Mouse (Mus musculus): ENCODE results near the gene Sympk. TPM values are rescaled to one million over a fixed set of nuclear protein-coding genes. Genes with fewer than 3 reads are reported as not detected.

Gene Sympk
- polyA plus RNA-seq, 1 experiment from 2014 or later, result 36.0 TPM

- Histone ChIP-seq H3K9me3 (ENCODE audit: control insufficient read depth, low read length) (no peaks in the 10 kb centered on the region), H3K4me2 (ENCODE audit: low read depth, severe bottlenecking) (peak overlapping the region; percentile 61), H3K27ac (replicated peaks; ENCODE audit: low read depth, low read length) (no peak overlapping the region; the same call in 1 of the 2 replicates), H3K27me3 (ENCODE audit: control insufficient read depth, insufficient read depth, low read length) (no peaks in the 10 kb centered on the region), H3K36me3 (ENCODE audit: control insufficient read depth, insufficient read depth, low read length) (peaks cover 15% of the 10 kb centered on the region), H3K4me1 (ENCODE audit: control insufficient read depth, insufficient read depth, low read length) (peaks cover 23% of the 10 kb centered on the region), H3K9ac (ENCODE audit: low read length) (peak overlapping the region; percentile 55), H3K4me3 (ENCODE audit: low read depth, low read length) (peak overlapping the region; percentile 30)
- ATAC-seq (ENCODE audit: insufficient number of reproducible peaks, low FRiP score, low TSS enrichment, low read depth) (peak; percentile 37; the same call in 1 of the 2 replicates), DNase-seq (ENCODE audit: low spot score) (peak; percentile 82)
- 3% methylated on average over 17 of the region's 17 CpGs for WGBS
Measured at GRCm38 (mm10) chr7:19002848-19003498, 21.2 kb upstream of the Sympk start.

GRCm38 (mm10) chr7:19003902-19004630 is 20.1 kb upstream of the Sympk start, which contains the start of gene Irf2bp1:
Gene Irf2bp1 (plus strand): TSS chr7:19004044.
- under 1% methylated on average over 83 of the region's 90 CpGs for whole genome bisulfite sequencing
- peak within 1 kb of the TSS; percentile 94 for H3K4me2 ChIP-seq (ENCODE audit: low read depth, severe bottlenecking)
- no peaks in the 10 kb centered on the region for H3K9me3 ChIP-seq (ENCODE audit: control insufficient read depth, low read length)

GRCm38 (mm10) chr7:19004631-19005079 is 19.5 kb upstream of the Sympk start:
- 6% methylated on average over 32 of the region's 34 CpGs for WGBS
- H3K36me3 ChIP-seq (ENCODE audit: control insufficient read depth, insufficient read depth, low read length), result peaks cover 15% of the 10 kb centered on the region
- 0 out of 2 replicates have a peak overlapping the region, but pooled peaks have one; percentile 84 for H3K27ac ChIP-seq (replicated peaks; ENCODE audit: low read depth, low read length)
- ATAC-seq (ENCODE audit: insufficient number of reproducible peaks, low FRiP score, low TSS enrichment, low read depth), result no peak
- no peak for DNase-seq (ENCODE audit: low spot score)
- H3K4me3 ChIP-seq (ENCODE audit: low read depth, low read length), result peak overlapping the region; percentile 91
- no peaks in the 10 kb centered on the region for H3K27me3 ChIP-seq (ENCODE audit: control insufficient read depth, insufficient read depth, low read length)
- H3K4me1 ChIP-seq (ENCODE audit: control insufficient read depth, insufficient read depth, low read length), result peaks cover 23% of the 10 kb centered on the region
- H3K9ac ChIP-seq (ENCODE audit: low read length), result peak overlapping the region; percentile 91
- H3K9me3 ChIP-seq (ENCODE audit: control insufficient read depth, low read length), result no peaks in the 10 kb centered on the region
- H3K4me2 ChIP-seq (ENCODE audit: low read depth, severe bottlenecking), result peak overlapping the region; percentile 94

More at GRCm38 (mm10) chr7:19003902-19004630, 20.1 kb upstream of the Sympk start, which contains the start of gene Irf2bp1:
- peak within 1 kb of the TSS; percentile 84 for H3K27ac ChIP-seq (replicated peaks; ENCODE audit: low read depth, low read length)
- H3K36me3 ChIP-seq (ENCODE audit: control insufficient read depth, insufficient read depth, low read length), result peaks cover 15% of the 10 kb centered on the region
- peak within 1 kb of the TSS; percentile 91 for H3K9ac ChIP-seq (ENCODE audit: low read length)
- DNase-seq (ENCODE audit: low spot score), result peak; percentile 97
- peaks cover 23% of the 10 kb centered on the region for H3K4me1 ChIP-seq (ENCODE audit: control insufficient read depth, insufficient read depth, low read length)
- peak; percentile 45; the same call in 1 of the 2 replicates for ATAC-seq (ENCODE audit: insufficient number of reproducible peaks, low FRiP score, low TSS enrichment, low read depth)
- no peaks in the 10 kb centered on the region for H3K27me3 ChIP-seq (ENCODE audit: control insufficient read depth, insufficient read depth, low read length)
- peak within 1 kb of the TSS; percentile 91 for H3K4me3 ChIP-seq (ENCODE audit: low read depth, low read length)

GRCm38 (mm10) chr7:19005417-19006121 is 18.6 kb upstream of the Sympk start:
- peak overlapping the region; percentile 17; the same call in 1 of the 2 replicates for H3K4me3 ChIP-seq (ENCODE audit: low read depth, low read length)
- WGBS, result 88% methylated on average over 34 of the region's 34 CpGs
- peaks cover 15% of the 10 kb centered on the region for H3K36me3 ChIP-seq (ENCODE audit: control insufficient read depth, insufficient read depth, low read length)
- H3K27me3 ChIP-seq (ENCODE audit: control insufficient read depth, insufficient read depth, low read length), result no peaks in the 10 kb centered on the region
- DNase-seq (ENCODE audit: low spot score) (no peak), ATAC-seq (ENCODE audit: insufficient number of reproducible peaks, low FRiP score, low TSS enrichment, low read depth) (no peak)
- H3K27ac ChIP-seq (replicated peaks; ENCODE audit: low read depth, low read length), result no peak overlapping the region
- H3K9ac ChIP-seq (ENCODE audit: low read length), result no peak overlapping the region
- H3K9me3 ChIP-seq (ENCODE audit: control insufficient read depth, low read length), result no peaks in the 10 kb centered on the region
- H3K4me1 ChIP-seq (ENCODE audit: control insufficient read depth, insufficient read depth, low read length), result peaks cover 23% of the 10 kb centered on the region
- H3K4me2 ChIP-seq (ENCODE audit: low read depth, severe bottlenecking), result peak overlapping the region; percentile 94

GRCm38 (mm10) chr7:19006476-19006875 is 17.7 kb upstream of the Sympk start:
- peaks cover 23% of the 10 kb centered on the region for H3K4me1 ChIP-seq (ENCODE audit: control insufficient read depth, insufficient read depth, low read length)
- ATAC-seq (ENCODE audit: insufficient number of reproducible peaks, low FRiP score, low TSS enrichment, low read depth) (no peak), DNase-seq (ENCODE audit: low spot score) (peak; percentile 92)
- H3K4me3 ChIP-seq (ENCODE audit: low read depth, low read length), result no peak overlapping the region
- H3K9me3 ChIP-seq (ENCODE audit: control insufficient read depth, low read length), result no peaks in the 10 kb centered on the region
- H3K36me3 ChIP-seq (ENCODE audit: control insufficient read depth, insufficient read depth, low read length), result peaks cover 15% of the 10 kb centered on the region
- WGBS, result 6% methylated on average over 12 of the region's 12 CpGs
- H3K27ac ChIP-seq (replicated peaks; ENCODE audit: low read depth, low read length), result no peak overlapping the region
- H3K9ac ChIP-seq (ENCODE audit: low read length), result no peak overlapping the region
- no peaks in the 10 kb centered on the region for H3K27me3 ChIP-seq (ENCODE audit: control insufficient read depth, insufficient read depth, low read length)
- H3K4me2 ChIP-seq (ENCODE audit: low read depth, severe bottlenecking), result no peak overlapping the region; the same call in none of the 2 replicates

GRCm38 (mm10) chr7:19007026-19007977 is 16.9 kb upstream of the Sympk start:
- Histone ChIP-seq H3K4me3 (ENCODE audit: low read depth, low read length) (no peak overlapping the region), H3K9me3 (ENCODE audit: control insufficient read depth, low read length) (no peaks in the 10 kb centered on the region), H3K4me2 (ENCODE audit: low read depth, severe bottlenecking) (no peak overlapping the region), H3K27ac (replicated peaks; ENCODE audit: low read depth, low read length) (no peak overlapping the region), H3K9ac (ENCODE audit: low read length) (no peak overlapping the region), H3K27me3 (ENCODE audit: control insufficient read depth, insufficient read depth, low read length) (no peaks in the 10 kb centered on the region), H3K36me3 (ENCODE audit: control insufficient read depth, insufficient read depth, low read length) (peaks cover 15% of the 10 kb centered on the region), H3K4me1 (ENCODE audit: control insufficient read depth, insufficient read depth, low read length) (peaks cover 30% of the 10 kb centered on the region)
- ATAC-seq (ENCODE audit: insufficient number of reproducible peaks, low FRiP score, low TSS enrichment, low read depth) (no peak), DNase-seq (ENCODE audit: low spot score) (no peak)
- 73% methylated on average over 13 of the region's 13 CpGs for WGBS

- no peak overlapping the region for H3K4me3 ChIP-seq (ENCODE audit: low read depth, low read length)
- H3K27me3 ChIP-seq (ENCODE audit: control insufficient read depth, insufficient read depth, low read length), result no peaks in the 10 kb centered on the region
- H3K4me1 ChIP-seq (ENCODE audit: control insufficient read depth, insufficient read depth, low read length), result peaks cover 17% of the 10 kb centered on the region
- ATAC-seq (ENCODE audit: insufficient number of reproducible peaks, low FRiP score, low TSS enrichment, low read depth) (no peak), DNase-seq (ENCODE audit: low spot score) (no peak)
- 82% methylated on average over 7 of the region's 7 CpGs for WGBS
- H3K9ac ChIP-seq (ENCODE audit: low read length), result no peak overlapping the region
- H3K4me2 ChIP-seq (ENCODE audit: low read depth, severe bottlenecking), result no peak overlapping the region
- no peaks in the 10 kb centered on the region for H3K9me3 ChIP-seq (ENCODE audit: control insufficient read depth, low read length)
- peaks cover 7% of the 10 kb centered on the region for H3K36me3 ChIP-seq (ENCODE audit: control insufficient read depth, insufficient read depth, low read length)
- no peak overlapping the region for H3K27ac ChIP-seq (replicated peaks; ENCODE audit: low read depth, low read length)
Measured at GRCm38 (mm10) chr7:19010581-19010980, 13.6 kb upstream of the Sympk start.
